Mouse (Mus musculus) gastrocnemius, postnatal 10 days (tissue): ENCODE measurements around the gene Tnfrsf13c. TPM values are rescaled to one million over a fixed set of nuclear protein-coding genes. Genes with fewer than 3 reads are reported as not detected.
"Not testable (repeated sequence)": the region's sequence is repeated elsewhere in the genome, so short reads cannot be mapped to it uniquely, and the experiment has no call there.

Source experiments
- DNase-seq: peaks from one replicate; pipeline ENCODE4 v3.0.0; 2021; ENCODE audit warnings: mixed read lengths
- long read RNA-seq, 2 experiments: library from polyadenylated mRNA; stranded (forward); transcript quantifications; one replicate each; pipeline ENCODE4 v2.0.0; 2021
- total RNA-seq, 2 experiments: library from RNA; stranded (reverse); gene quantifications; 2 replicates each; pipeline ENCODE4 v1.2.3; 2021

The Tnfrsf13c gene
- under 1 TPM; 0.45 to 0.52 TPM for total RNA-seq
- long read RNA-seq, experiment 1: 0 reads
- long read RNA-seq, experiment 2: 0 reads

DNA sequence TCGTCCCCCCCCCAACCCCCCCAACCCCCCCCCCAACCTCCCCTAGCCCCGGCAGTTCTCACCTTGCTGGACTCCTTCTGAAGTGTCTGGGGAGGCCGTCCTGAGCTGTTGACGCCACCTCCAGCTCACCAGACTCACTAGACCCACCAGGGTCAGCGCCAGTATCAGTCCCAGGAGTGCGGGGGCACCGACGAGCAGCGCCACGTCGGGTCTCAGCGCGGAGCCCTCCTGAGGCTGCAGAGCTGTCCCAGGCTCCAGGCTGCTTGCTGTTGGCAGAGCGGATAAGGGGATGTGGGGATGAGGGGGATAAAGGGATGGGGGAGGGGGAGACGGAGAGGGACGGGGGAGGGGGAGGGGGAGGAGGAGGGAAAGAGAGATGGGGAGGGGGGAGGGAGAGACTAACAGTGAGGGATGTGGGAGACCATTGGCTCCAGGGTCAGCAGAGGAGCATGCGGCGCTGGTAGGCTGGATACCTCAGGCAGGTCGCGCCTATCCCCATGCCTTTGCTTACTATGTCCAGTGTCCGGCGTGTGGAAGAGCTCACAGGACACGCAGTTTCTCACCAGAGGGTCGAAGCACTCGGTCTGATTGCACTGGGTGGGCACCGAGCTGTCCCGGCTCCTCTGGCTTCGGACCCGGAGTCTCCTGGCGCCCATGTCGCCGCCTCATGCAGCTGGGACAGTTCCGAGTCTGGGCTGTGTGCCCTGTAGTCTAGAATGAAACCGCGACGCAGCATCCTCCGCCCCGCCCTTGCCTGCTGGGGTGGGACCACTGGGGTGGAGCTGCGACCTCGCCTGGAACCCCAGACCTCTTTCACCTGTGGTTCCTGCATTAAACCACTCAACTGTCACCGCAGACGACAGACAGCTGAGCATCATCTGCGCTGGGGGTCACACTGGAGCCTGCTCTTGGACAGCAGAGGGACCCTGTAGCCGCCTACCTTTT, at the start of gene Tnfrsf13c:
TSS of gene Tnfrsf13c (minus strand) at position 713 of the 945 bp plus-strand sequence.
- peak; percentile 50 for DNase-seq

DNA sequence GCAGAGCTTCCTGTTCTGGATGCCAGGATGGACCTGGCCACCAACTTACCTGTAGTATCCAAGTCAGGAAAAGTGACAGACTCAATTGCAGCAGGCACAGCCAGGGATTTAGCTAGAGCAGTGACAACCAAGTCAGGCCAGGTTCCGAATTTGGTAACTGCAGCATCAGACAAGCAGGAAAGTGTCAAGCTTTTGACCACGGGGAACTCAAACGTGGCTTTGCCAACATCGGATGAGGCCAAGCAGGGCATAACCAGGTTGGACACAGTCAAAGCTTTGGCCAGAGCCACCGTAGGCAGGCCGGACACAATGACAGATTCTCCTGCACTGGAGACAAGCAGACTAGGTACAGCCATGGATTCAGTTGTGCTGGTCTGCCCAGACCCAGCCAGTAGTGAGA, 48.1 kb upstream of the Tnfrsf13c start:
- no peak for DNase-seq

DNA sequence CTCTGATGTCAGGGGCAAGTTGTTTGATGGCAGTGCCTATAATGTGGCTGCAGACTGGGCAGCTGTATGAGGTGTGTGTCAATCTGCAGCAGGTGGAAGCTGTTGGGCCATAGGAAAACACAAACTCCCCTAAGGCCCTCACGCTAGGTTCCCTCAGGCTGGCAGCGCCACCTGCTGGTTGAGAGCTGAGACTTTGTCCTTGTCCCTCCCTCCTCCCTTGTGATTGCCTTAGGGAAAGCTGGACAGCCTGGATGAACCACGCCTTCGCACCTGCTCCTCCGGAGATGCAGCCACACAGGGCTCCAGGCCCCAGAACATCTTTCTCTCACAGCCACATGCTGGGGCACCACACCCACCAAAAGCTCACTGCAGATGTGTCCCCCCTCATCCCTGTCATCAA, 47.0 kb upstream of the Tnfrsf13c start:
- peak; percentile 81 for DNase-seq

DNA sequence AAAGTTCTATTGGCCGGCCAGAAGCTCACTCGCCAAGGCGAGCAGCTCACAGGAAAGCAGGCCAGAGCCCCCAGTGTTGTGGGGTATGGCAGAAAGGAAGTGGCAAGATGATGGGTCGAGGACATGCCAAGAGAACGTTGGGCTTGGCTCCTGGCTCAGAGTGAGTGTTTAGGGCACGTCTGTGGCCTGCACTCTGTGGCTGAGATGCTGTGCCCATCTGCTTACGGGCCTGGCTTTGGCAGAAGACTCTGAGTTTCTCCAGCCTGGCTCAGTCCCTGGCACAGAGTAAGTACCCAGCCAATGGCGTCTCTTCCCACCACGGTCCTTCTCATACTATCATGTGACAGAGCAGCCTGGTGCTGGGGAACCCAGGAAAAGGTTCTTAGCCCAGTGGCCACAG, 44.6 kb upstream of the Tnfrsf13c start:
- DNase-seq: no peak

DNA sequence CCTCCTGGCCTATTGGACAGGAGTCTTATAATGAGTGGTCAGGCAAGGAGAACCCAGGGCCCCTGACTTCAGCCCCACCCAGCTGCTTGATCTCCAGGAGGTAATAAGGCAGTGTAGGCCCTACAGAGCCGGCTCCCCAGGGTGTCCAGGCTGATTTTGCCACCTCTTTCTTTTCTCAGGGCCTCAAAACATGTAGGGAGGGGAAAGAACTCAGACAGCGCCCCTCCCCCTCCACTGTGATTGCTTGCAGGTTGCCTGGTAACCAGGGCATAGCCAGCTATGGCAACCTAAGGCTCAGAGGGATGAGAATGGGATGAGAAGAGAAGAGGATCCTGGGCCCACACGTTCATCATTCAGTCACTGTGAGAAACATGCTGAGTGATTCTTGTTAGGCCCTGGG, 44.0 kb upstream of the Tnfrsf13c start:
- DNase-seq: no peak

DNA sequence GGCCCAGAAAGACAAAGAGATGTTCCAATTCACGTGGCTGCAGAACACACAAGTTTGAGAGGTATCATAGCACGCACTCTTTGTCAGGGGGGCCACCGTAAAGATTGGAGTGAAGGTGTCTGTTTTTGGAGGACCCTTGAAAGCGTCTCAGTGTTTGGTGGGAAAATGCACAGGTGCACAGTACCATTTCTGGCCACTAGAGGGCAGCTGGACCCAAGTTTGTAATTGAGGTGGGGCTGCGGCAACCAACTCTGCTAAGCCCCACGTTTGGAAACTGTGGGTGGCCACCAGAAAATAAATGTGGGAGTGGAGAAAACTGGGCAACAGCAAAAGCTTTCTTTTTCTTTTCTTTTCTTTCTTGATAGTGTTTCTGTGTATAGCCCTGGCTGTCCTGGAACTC, 42.2 kb upstream of the Tnfrsf13c start:
- peak; percentile 71 for DNase-seq

DNA sequence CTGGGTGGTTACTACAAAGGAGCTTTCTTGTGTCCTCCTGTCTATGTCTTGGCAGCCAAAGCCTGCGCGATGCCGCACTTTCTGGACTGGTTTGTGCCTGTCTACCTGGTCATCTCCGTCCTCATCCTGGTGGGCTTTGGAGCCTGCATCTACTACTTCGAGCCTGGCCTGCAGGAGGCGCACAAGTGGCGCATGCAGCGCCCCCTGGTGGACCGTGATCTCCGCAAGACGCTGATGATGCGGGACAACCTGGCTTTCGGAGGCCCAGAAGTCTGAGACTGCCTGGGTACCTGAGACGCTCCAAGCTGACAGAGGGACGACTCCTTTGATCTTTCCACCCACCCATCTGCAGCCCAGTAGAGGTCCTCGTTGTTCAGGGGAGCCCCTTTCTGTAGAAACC, 35.3 kb upstream of the Tnfrsf13c start:
- peak; percentile 79 for DNase-seq

DNA sequence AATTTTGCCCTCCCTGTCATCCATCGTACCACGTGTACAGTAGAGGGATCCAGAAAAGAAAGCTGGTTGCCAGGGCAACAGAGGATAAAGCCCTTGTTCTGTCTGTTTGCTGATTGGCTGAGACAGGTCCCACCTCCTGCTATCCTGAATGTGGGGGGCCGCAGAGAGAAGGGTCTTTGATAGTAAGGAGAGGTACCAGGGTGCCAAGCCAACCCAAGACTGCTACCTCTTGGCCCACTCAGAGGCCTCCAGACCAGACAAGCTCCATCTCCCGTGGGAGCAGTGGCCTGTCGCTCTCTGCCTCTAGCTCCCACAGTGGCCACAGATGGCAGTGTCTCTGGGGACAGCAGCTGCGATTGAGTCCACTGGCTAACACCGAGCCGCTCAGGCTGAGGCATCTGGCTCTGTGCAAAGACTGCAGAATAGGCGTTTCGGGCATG, 31.8 kb upstream of the Tnfrsf13c start:
- DNase-seq: no peak

DNA sequence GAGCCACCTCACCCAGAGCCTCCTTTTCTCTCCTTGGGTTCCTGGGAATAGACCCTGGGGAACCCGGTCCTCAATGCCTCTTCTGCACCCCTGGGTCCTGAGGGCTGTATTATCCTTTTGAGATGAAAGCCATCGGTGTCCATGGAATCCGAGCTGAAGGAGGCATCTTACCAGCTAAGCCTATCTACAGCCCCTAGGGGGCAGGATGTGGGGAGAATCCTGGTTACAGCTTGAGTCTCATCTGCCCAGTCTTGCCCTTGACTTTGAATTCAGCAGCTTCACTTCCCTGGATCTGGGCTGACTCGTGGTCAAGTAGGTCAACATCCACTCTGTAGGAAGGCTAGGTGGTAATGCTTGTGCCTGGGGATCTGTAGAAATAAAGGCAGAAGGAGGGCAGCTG, 31.1 kb upstream of the Tnfrsf13c start:
- DNase-seq: no peak

DNA sequence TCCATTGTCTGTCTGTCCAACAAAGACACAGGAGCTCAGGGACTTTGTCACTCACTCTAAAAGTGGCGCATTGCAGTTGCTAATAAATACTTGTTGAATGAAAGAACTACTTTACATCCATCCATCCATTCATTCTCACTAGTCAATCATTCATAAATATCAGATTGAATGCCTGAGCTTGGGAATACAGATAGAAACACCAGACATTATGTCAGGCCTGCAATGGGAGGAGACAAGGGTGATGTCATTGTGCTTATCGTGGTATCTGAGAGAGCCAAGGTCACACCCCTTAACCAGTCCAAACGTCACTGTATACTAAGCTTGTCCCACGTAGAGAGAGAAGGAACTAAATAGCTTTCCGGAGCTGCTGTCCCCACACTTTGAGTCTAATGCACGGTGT, 27.9 kb upstream of the Tnfrsf13c start, which contains the start of gene 1500009C09Rik:
TSS of gene 1500009C09Rik (plus strand) at position 301 of the 400 bp plus-strand sequence.
- DNase-seq: no peak

DNA sequence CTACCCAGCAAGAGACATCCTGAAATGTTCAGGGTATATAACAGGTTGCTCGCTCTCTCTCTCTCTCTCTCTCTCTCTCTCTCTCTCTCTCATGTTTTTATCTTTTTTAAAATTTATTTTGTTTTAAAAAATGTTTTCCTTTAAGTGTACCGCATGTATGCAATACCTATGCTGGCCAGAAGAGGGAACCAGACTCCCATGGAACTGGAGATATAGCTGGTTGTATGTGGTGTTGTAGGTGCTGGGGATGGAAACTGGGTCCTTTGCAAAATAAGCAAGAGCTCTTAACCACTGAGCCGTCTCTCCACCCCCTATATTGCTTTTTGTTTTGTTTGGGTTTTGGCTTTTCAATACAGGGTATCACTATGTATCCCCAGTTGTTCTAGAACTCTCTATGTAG, 27.4 kb upstream of the Tnfrsf13c start:
- DNase-seq: no peak

DNA sequence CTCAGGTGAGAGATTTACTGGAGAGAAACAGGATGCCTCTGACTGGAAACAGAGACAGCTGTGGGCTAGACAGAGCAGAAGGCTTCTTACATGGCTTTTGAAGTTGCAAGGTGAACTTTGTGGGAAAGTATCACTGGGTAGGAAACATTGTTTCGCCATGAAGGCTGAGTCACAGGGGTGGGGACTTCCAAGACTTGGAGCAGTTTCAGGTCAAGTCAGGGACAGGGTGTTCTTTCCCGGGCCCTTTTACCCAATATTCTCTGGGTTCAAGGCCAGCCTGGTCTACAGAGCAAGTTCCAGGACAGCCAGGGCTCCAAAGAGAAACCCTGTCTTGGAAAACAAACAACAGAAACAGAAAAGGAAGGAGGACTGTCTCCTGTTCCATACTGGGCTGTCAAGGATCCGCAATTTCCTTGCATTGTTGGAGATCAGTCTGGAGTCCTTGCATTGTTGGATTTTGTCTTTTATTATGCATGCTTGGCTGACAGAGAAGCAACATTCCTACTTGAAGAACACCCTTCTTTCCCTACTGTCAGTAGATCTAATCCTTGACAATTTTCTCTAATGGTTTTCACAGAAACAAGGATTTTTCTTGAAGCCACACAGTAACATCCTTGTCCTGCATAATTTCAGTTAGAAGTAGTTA, 23.1 kb upstream of the Tnfrsf13c start:
- no peak for DNase-seq

DNA sequence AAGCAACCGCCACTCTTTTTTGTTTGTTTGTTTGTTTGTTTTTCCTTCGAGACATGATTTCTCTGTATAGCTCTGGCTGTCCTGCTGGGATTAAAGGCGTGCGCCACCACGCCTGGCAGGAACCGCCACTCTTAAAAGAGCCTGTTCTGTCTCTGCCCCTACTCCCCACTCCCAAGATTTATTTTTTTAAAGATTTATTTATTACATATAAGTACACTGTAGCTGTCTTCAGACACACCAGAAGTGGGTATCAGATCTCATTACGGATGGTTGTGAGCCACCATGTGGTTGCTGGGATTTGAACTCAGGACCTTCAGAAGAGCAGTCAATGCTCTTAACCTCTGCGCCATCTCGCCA, 20.6 kb upstream of the Tnfrsf13c start:
- not testable (repeated sequence) for DNase-seq

DNA sequence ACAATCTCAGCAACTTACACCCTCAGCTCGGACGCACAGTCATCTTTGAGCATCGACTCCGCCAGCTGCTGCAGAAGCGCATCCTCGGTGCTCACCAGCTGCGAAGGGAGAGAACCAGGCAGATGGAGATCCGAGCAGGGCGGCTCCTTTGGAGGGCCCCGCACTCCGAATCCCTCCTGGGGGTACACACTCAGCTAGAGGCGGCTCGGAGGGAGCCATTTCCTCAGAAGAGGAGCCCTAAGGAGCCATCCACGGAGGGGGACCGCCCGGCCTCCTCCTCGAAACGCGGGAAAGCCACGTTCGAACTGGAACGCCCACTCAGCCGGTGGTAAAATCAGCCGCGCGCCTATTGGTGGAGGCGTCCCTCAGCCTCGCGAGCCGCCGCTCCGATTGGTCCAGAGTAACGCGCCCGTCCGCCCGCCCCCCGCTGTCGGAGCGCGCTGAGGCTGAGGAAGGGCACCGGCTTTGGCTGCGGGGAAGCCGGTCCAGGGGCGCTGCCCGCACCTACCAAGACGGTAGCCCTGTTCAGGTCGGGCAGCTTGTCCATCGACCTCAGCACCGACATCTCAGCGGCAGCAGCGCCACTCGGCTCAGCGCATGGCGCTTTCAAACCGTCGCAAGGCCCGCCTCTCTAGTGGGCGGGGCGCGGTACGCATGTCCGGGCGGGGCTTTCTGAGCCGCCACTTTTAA, 20.1 kb upstream of the Tnfrsf13c start, which contains the start of gene Cenpm:
TSS of gene Cenpm (minus strand) at position 634 of the 690 bp plus-strand sequence.
- peak; percentile 93 for DNase-seq

DNA sequence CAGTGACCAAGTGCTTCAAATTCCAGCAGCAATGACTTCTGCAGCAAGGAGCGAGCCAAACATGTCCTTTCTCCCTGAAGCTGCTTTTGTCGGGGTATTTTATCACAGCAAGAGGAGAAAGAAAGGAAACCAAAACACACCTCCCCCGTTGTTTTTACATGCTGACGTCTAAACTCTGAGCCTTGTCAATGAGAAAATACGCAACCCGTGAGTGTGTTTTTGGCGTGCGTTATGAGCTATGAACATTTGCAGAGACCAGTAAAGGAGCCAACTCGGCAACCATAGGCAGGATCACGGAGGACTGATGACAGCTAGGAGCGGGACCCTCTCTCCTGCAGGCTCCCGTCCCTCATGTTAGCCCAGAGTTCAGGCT, 19.6 kb upstream of the Tnfrsf13c start:
- no peak for DNase-seq

DNA sequence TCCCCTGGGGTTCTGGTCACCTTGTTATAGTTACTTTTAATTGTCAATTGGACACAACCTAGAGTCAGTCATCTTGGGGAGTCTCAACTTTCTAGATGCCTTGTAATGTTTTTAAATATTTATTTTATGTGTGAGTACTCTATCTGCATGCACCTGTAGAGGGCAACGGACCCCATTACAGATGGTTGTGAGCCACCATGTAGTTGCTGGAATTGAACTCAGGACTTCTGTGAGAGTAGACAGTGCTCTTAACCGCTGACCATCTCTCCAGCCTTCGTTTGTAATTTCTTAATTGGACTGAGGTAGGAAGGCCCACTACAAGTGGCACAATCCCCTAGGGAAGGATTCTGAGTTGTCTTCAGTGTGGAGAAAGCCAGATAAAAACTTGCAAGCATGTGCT, 19.1 kb upstream of the Tnfrsf13c start:
- no peak for DNase-seq

DNA sequence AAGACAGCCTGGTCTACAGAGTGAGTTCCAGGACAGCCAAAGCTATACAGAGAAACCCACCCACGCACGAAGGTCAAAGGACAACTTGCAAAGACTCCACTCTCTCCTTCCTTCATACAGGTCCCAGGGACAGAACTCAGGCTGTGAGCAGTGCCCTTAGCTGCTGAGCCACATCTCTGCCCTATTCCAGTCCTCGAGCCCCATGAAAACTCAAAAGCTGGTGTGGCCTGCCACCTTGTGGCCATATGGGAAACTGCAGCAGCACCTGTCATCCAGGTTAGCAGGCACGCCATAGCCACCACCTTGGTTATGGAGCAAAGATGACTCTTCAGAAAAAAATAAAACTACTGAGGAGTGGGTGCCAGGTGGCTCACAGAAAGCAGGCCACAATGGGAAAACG, 12.4 kb upstream of the Tnfrsf13c start:
- peak; percentile 79 for DNase-seq

DNA sequence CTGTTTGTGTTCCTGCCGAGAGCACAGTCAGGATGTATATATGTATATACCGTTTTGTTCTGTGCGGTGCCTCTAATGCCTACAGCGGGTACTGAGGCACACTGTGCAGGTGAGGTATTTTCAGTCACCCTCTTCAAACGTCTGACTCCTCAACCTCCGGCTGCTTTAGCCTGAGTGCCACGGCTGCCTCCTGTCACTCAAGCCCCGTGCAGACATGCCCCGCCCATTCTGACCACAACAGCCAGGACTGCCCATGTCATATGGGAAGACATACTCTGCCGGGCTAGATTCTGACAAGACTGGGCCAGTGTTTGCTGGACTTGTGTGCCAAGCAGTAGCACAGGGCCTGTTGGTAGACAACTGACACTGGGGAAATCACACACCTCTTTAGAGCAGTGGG, 11.5 kb upstream of the Tnfrsf13c start:
- no peak for DNase-seq

DNA sequence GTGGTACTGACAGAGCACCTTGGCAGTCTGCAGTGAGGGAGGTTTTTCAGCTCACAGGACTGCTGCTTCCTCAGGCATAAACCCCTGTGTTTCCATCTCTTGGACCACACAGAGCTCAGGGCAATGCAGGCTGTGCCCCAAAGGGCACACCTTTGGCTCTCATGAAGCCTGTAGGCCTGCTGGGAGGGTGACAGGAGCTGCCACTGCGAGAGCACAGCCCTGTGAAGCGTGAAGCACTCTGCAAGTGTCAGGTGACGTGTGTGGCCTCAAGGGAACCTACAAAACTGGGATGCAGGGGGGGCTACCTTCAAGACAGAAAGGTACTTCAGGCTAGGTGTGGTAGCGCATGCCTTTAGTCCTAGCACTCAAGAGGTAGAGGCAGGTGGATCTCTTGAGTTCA, 8.5 kb upstream of the Tnfrsf13c start:
- no peak for DNase-seq

DNA sequence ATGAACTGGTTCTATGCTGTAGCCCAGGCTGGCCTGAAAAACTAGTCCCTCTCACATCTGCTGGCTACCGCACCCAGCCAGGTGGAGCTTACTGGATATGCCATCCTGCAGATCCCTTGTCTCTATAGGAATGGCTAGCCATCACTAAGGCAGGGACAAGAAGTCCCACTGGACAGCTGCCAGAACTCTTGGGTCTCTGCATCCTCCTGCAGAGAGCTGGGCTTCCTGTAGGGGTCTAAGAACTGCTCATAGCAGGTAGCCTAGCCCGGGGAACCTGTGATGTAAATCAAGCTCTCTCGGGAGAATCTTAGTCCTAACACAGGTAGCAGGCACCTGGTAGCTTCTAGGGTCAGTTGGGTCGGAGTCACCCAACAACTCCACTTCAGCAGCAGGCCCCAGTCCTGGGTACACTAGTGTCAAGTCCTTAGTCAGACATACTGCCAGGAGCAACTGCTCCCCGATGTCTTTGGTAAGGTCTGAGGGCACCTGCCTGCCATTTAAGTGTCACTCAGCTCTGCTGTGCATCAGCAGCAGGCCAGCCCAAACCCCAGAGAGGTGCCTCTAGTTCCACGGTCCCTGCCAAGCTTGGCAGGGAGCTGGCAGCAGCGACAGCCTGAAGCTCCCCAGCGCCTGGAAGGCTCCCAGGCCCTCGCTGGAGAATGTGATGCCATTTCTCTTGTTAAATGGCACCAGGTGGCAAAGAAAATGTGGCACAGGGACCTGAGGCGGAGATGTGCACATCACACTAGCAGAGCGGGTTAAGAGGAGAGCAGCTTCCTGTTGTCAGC, 7.6 kb upstream of the Tnfrsf13c start:
- DNase-seq: peak; percentile 50

DNA sequence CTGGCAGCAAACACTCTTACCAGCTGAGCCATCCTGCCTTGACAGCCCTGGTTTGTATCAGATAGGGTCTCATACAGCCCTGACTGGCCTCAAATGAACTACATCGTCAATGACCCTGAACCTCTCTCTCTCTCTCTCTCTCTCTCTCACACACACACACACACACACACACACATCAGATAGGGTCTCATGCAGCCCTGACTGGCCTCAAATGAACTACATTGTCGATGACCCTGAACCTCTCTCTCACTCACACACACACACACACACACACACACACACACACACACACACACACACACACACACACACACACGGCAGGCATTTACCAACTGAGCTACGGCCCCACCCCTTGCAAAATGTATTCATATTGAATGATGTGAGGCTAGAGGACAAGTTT, 6.9 kb upstream of the Tnfrsf13c start:
- no peak for DNase-seq

DNA sequence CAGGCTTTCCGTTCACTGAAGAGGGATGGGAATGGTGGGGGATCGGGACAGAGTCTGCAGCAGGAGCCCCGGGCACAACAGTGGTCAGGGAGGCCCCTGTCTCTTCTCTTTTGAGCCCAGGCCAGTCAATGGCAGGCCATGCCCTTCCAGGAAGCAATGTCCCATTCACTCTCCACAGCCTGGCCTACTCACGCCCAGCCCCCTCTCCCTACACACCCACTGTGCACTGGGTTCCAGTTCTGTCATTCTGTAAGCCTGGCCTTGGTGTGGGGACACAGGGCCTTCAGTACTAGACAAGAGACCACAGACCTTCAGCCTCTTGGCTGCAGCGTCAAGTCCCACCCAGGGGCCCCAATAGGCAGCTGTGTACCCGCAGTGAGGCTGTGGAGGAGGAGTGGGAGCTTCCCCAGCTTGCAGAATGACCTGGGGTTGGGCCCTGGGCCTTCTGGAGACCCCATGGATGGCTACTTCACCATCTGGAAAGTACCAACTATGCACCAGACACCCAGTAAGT, 6.0 kb upstream of the Tnfrsf13c start:
- no peak for DNase-seq
